Mouse (Mus musculus): ENCODE data around the gene Utrn. TPM values are rescaled to one million over a fixed set of nuclear protein-coding genes. Genes with fewer than 3 reads are reported as not detected.

Gene Utrn
- polyA plus RNA-seq, 1 experiment from 2014 or later: 76.0 TPM

GRCm38 (mm10) chr10:12399450-12399849 lies 469.7 kb downstream of the Utrn start:
- Histone ChIP-seq H3K9me3 (ENCODE audit: low read length) (no peaks in the 10 kb centered on the region), H3K27ac (ENCODE audit: low read length) (no peak overlapping the region), H3K27me3 (ENCODE audit: insufficient read depth, low read length) (no peaks in the 10 kb centered on the region), H3K4me1 (ENCODE audit: insufficient read depth, low read length) (no peaks in the 10 kb centered on the region), H3K9ac (replicated peaks; ENCODE audit: low read length) (no peak overlapping the region), H3K4me2 (replicated peaks; ENCODE audit: low read depth, low read length) (no peak overlapping the region), H3K36me3 (ENCODE audit: insufficient read depth, low read length) (peaks cover 33% of the 10 kb centered on the region), H3K4me3 (ENCODE audit: low read length) (no peak overlapping the region)
- 88% methylated on average over 2 of the region's 2 CpGs for WGBS
- no peak for ATAC-seq (ENCODE audit: low FRiP score, low TSS enrichment)

GRCm38 (mm10) chr10:12380139-12380538 lies 489.0 kb downstream of the Utrn start:
- WGBS: 94% methylated on average over 1 of the region's 1 CpGs
- ATAC-seq (ENCODE audit: low FRiP score, low TSS enrichment): no peak
- Histone ChIP-seq H3K27me3 (ENCODE audit: insufficient read depth, low read length) (no peaks in the 10 kb centered on the region), H3K4me3 (ENCODE audit: low read length) (no peak overlapping the region), H3K4me2 (replicated peaks; ENCODE audit: low read depth, low read length) (no peak overlapping the region), H3K27ac (ENCODE audit: low read length) (no peak overlapping the region), H3K4me1 (ENCODE audit: insufficient read depth, low read length) (no peaks in the 10 kb centered on the region), H3K9ac (replicated peaks; ENCODE audit: low read length) (no peak overlapping the region), H3K9me3 (ENCODE audit: low read length) (no peaks in the 10 kb centered on the region), H3K36me3 (ENCODE audit: insufficient read depth, low read length) (peaks cover 3% of the 10 kb centered on the region; the same call in 1 of the 2 replicates)

GRCm38 (mm10) chr10:12379123-12379522 lies 490.0 kb downstream of the Utrn start:
- ATAC-seq (ENCODE audit: low FRiP score, low TSS enrichment): no peak
- no peaks in the 10 kb centered on the region for H3K27me3 ChIP-seq (ENCODE audit: insufficient read depth, low read length)
- H3K27ac ChIP-seq (ENCODE audit: low read length): no peak overlapping the region
- H3K9ac ChIP-seq (replicated peaks; ENCODE audit: low read length): no peak overlapping the region
- no peaks in the 10 kb centered on the region for H3K9me3 ChIP-seq (ENCODE audit: low read length)
- H3K4me2 ChIP-seq (replicated peaks; ENCODE audit: low read depth, low read length): no peak overlapping the region
- WGBS: 92% methylated on average over 1 of the region's 1 CpGs
- no peaks in the 10 kb centered on the region for H3K4me1 ChIP-seq (ENCODE audit: insufficient read depth, low read length)
- peaks cover 3% of the 10 kb centered on the region; the same call in 1 of the 2 replicates for H3K36me3 ChIP-seq (ENCODE audit: insufficient read depth, low read length)
- H3K4me3 ChIP-seq (ENCODE audit: low read length): no peak overlapping the region

- Histone ChIP-seq H3K27me3 (ENCODE audit: insufficient read depth, low read length) (no peaks in the 10 kb centered on the region), H3K4me1 (ENCODE audit: insufficient read depth, low read length) (no peaks in the 10 kb centered on the region), H3K27ac (ENCODE audit: low read length) (no peak overlapping the region), H3K9ac (replicated peaks; ENCODE audit: low read length) (no peak overlapping the region), H3K9me3 (ENCODE audit: low read length) (no peaks in the 10 kb centered on the region), H3K4me2 (replicated peaks; ENCODE audit: low read depth, low read length) (no peak overlapping the region), H3K36me3 (ENCODE audit: insufficient read depth, low read length) (peaks cover 3% of the 10 kb centered on the region; the same call in 1 of the 2 replicates), H3K4me3 (ENCODE audit: low read length) (no peak overlapping the region)
- 84% methylated on average over 3 of the region's 3 CpGs for WGBS
- no peak for ATAC-seq (ENCODE audit: low FRiP score, low TSS enrichment)
These were observed 491.4 kb downstream of the Utrn start for GRCm38 (mm10) chr10:12377727-12378126.

- H3K4me1 ChIP-seq (ENCODE audit: insufficient read depth, low read length): no peaks in the 10 kb centered on the region
- ATAC-seq (ENCODE audit: low FRiP score, low TSS enrichment): no peak
- no peak overlapping the region for H3K4me2 ChIP-seq (replicated peaks; ENCODE audit: low read depth, low read length)
- no peak overlapping the region for H3K4me3 ChIP-seq (ENCODE audit: low read length)
- WGBS: 71% methylated on average over 2 of the region's 2 CpGs
- H3K27me3 ChIP-seq (ENCODE audit: insufficient read depth, low read length): no peaks in the 10 kb centered on the region
- H3K27ac ChIP-seq (ENCODE audit: low read length): no peak overlapping the region
- H3K9me3 ChIP-seq (ENCODE audit: low read length): no peaks in the 10 kb centered on the region
- H3K36me3 ChIP-seq (ENCODE audit: insufficient read depth, low read length): no peaks in the 10 kb centered on the region; the same call in 1 of the 2 replicates
- H3K9ac ChIP-seq (replicated peaks; ENCODE audit: low read length): no peak overlapping the region
These were observed 493.1 kb downstream of the Utrn start for GRCm38 (mm10) chr10:12376015-12376414.

DNA sequence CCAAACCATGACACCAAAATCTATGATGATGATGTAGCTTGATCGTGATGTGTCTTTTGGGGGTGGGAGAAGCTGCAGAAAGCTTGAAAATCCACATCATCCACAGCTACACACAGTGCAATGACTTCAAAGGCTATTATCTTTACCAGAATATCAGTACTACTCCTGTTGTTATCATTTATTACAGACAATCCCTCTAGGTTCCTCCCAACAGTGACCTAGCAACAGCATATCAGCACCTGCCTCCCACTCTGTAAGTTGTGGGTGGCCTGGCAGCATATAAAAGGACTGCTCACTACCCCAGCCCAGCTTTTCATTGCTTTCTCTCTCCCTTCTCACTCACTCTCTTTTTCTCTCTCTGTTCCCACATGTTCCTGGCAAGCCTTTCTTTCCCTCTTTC lies 494.4 kb downstream of the Utrn start:
- H3K9me3 ChIP-seq (ENCODE audit: low read length): no peaks in the 10 kb centered on the region
- H3K27me3 ChIP-seq (ENCODE audit: insufficient read depth, low read length): no peaks in the 10 kb centered on the region
- H3K36me3 ChIP-seq (ENCODE audit: insufficient read depth, low read length): no peaks in the 10 kb centered on the region
- WGBS: 87% methylated on average over 1 of the region's 1 CpGs
- no peak overlapping the region for H3K4me3 ChIP-seq (ENCODE audit: low read length)
- H3K4me2 ChIP-seq (replicated peaks; ENCODE audit: low read depth, low read length): no peak overlapping the region
- no peak overlapping the region for H3K9ac ChIP-seq (replicated peaks; ENCODE audit: low read length)
- H3K4me1 ChIP-seq (ENCODE audit: insufficient read depth, low read length): no peaks in the 10 kb centered on the region
- no peak overlapping the region for H3K27ac ChIP-seq (ENCODE audit: low read length)
- ATAC-seq (ENCODE audit: low FRiP score, low TSS enrichment): no peak

GRCm38 (mm10) chr10:12354556-12354955 lies 514.6 kb downstream of the Utrn start:
- H3K27ac ChIP-seq (ENCODE audit: low read length): no peak overlapping the region
- no peak for ATAC-seq (ENCODE audit: low FRiP score, low TSS enrichment)

GRCm38 (mm10) chr10:12354106-12354505 lies 515.1 kb downstream of the Utrn start:
- Histone ChIP-seq H3K27me3 (ENCODE audit: insufficient read depth, low read length) (no peaks in the 10 kb centered on the region), H3K9me3 (ENCODE audit: low read length) (no peaks in the 10 kb centered on the region), H3K4me3 (ENCODE audit: low read length) (no peak overlapping the region), H3K4me2 (replicated peaks; ENCODE audit: low read depth, low read length) (no peak overlapping the region), H3K36me3 (ENCODE audit: insufficient read depth, low read length) (no peaks in the 10 kb centered on the region), H3K4me1 (ENCODE audit: insufficient read depth, low read length) (no peaks in the 10 kb centered on the region), H3K27ac (ENCODE audit: low read length) (no peak overlapping the region), H3K9ac (replicated peaks; ENCODE audit: low read length) (no peak overlapping the region)
- 86% methylated on average over 5 of the region's 5 CpGs for whole genome bisulfite sequencing
- no peak for ATAC-seq (ENCODE audit: low FRiP score, low TSS enrichment)

More at GRCm38 (mm10) chr10:12354556-12354955, 514.6 kb downstream of the Utrn start:
- Histone ChIP-seq H3K4me2 (replicated peaks; ENCODE audit: low read depth, low read length) (no peak overlapping the region), H3K4me3 (ENCODE audit: low read length) (no peak overlapping the region), H3K9me3 (ENCODE audit: low read length) (no peaks in the 10 kb centered on the region), H3K27me3 (ENCODE audit: insufficient read depth, low read length) (no peaks in the 10 kb centered on the region), H3K36me3 (ENCODE audit: insufficient read depth, low read length) (no peaks in the 10 kb centered on the region), H3K4me1 (ENCODE audit: insufficient read depth, low read length) (no peaks in the 10 kb centered on the region), H3K9ac (replicated peaks; ENCODE audit: low read length) (no peak overlapping the region)
- 83% methylated on average over 4 of the region's 4 CpGs for WGBS

GRCm38 (mm10) chr10:12339704-12340558 lies 529.2 kb downstream of the Utrn start:
- Histone ChIP-seq H3K9ac (replicated peaks; ENCODE audit: low read length) (no peak overlapping the region), H3K27me3 (ENCODE audit: insufficient read depth, low read length) (no peaks in the 10 kb centered on the region), H3K4me3 (ENCODE audit: low read length) (no peak overlapping the region), H3K4me1 (ENCODE audit: insufficient read depth, low read length) (no peaks in the 10 kb centered on the region; the same call in 1 of the 2 replicates), H3K36me3 (ENCODE audit: insufficient read depth, low read length) (no peaks in the 10 kb centered on the region), H3K4me2 (replicated peaks; ENCODE audit: low read depth, low read length) (no peak overlapping the region), H3K27ac (ENCODE audit: low read length) (no peak overlapping the region), H3K9me3 (ENCODE audit: low read length) (no peaks in the 10 kb centered on the region)
- no peak for ATAC-seq (ENCODE audit: low FRiP score, low TSS enrichment)
- 60% methylated on average over 10 of the region's 10 CpGs for WGBS

DNA sequence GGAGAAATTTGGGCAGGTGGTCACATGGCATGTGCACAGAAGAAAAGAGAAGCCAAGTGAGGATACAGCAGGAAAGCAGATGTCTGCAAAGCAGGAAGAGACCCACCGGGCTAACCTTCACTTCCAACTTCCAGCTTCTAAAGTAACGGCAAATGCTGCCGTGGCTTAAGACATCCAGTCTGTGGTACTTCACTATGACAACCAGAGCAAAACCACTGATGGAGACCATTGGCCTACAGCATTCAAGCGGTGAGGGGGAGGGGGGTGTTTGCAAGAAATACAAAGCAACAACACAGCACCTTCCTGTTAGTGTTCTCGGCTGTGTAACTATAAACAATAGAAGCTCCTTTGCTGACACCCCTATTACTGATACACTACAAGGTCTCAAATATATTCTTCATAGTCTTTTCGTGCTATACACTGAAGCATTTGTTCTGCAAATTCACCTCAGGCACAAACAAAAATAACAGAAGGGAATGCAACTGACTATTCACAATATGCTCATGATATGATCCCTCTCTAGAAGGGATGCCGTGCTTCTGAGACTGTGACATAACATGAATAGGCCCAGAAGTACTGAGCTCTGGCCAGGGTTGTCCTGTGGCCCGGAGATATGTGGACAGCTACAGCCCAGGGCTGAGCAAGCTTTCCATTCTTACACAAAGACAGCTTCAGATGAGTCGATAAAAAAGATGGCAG lies 530.0 kb downstream of the Utrn start:
- 85% methylated on average over 9 of the region's 9 CpGs for WGBS
- no peak overlapping the region for H3K4me3 ChIP-seq (ENCODE audit: low read length)
- H3K4me2 ChIP-seq (replicated peaks; ENCODE audit: low read depth, low read length): no peak overlapping the region
- H3K27ac ChIP-seq (ENCODE audit: low read length): no peak overlapping the region
- H3K27me3 ChIP-seq (ENCODE audit: insufficient read depth, low read length): no peaks in the 10 kb centered on the region
- H3K9ac ChIP-seq (replicated peaks; ENCODE audit: low read length): no peak overlapping the region
- no peaks in the 10 kb centered on the region for H3K9me3 ChIP-seq (ENCODE audit: low read length)
- H3K36me3 ChIP-seq (ENCODE audit: insufficient read depth, low read length): no peaks in the 10 kb centered on the region
- no peaks in the 10 kb centered on the region; the same call in 1 of the 2 replicates for H3K4me1 ChIP-seq (ENCODE audit: insufficient read depth, low read length)
- ATAC-seq (ENCODE audit: low FRiP score, low TSS enrichment): no peak

All from kidney, embryonic 16.5 days (tissue).